Mouse (Mus musculus): ENCODE data around the gene Ugt1a6a.

The Ugt1a6a gene

DNA sequence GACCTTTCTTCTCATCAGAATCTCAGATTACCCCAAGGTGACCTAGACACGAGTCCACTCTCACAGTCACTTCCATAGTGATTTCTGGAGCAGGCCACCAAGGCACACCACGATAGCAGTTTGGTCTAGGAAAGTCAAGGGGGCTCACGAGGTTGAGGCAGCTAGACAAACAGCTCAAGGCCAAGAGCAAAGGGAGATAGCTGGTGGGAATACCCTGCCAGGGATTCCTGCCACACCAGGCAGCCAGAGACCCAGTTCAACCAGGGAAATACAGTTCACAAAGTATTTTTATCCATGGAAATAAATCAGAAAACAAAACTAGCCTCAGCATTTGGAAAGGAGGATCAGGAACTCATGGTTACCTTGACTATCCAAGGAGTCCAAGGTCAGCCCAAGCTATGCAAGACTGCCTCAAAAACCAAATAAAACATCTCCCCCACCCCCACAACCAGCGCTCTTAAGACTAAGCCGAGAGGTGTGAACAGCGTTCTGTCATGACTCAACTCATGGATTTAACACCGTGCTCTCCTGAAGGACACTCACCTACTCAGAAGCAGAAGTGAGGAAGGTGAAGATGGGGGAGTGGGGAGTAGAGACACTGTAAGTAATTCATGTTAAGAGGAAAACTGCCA, 129.7 kb downstream of the Ugt1a6a start:
- Histone ChIP-seq H3K36me3 (ENCODE audit: control insufficient read depth, insufficient read depth, low read length, poor library complexity, severe bottlenecking) (peaks cover 43% of the 10 kb centered on the region), H3K27me3 (ENCODE audit: control insufficient read depth, insufficient read depth, low read length, poor library complexity, severe bottlenecking) (no peaks in the 10 kb centered on the region)
- DNase-seq (ENCODE audit: low read depth, low spot score): no peak

DNA sequence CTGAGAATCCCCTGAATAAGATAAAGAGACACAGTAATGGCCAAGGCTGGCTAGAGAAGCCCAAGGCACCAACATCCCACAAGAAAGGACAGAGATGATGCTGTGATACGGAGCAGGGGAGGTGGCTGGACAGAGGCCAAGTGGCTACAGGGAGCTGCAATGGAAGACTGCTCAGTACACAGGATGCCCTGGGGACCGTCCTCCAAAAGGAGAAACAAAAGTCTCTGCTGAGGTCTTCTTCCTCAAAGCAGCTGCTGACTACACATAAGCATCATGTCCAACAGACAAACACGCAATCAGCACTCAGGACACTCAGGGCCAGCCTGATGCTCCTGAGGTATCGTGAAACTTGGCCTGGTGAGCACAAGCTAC, 130.2 kb downstream of the Ugt1a6a start:
- DNase-seq (ENCODE audit: low read depth, low spot score): no peak
- Histone ChIP-seq H3K36me3 (ENCODE audit: control insufficient read depth, insufficient read depth, low read length, poor library complexity, severe bottlenecking) (peaks cover 48% of the 10 kb centered on the region), H3K27me3 (ENCODE audit: control insufficient read depth, insufficient read depth, low read length, poor library complexity, severe bottlenecking) (no peaks in the 10 kb centered on the region)

DNA sequence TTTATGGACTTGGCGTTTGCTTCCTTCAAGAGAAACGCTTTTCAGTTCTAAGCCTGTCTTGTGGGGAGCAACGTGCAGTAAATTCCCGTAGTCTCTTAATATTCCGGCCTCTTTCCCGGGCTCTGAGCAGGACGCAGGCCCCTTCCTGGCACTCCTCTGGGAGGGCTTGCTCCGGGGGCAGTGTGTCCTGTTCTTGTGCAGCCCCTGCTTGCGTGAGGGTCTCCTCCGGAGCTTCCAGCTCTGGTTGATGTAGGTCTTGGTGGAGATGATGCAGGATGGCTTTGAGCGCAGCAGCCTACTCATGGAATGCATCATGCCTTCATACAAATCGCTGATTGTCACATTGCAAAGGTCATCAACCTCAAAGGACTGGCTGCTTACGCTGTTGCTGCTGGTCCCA, 131.5 kb downstream of the Ugt1a6a start:
- no peak for DNase-seq (ENCODE audit: low read depth, low spot score)
- Histone ChIP-seq H3K36me3 (ENCODE audit: control insufficient read depth, insufficient read depth, low read length, poor library complexity, severe bottlenecking) (peaks cover 49% of the 10 kb centered on the region), H3K27me3 (ENCODE audit: control insufficient read depth, insufficient read depth, low read length, poor library complexity, severe bottlenecking) (no peaks in the 10 kb centered on the region)

DNA sequence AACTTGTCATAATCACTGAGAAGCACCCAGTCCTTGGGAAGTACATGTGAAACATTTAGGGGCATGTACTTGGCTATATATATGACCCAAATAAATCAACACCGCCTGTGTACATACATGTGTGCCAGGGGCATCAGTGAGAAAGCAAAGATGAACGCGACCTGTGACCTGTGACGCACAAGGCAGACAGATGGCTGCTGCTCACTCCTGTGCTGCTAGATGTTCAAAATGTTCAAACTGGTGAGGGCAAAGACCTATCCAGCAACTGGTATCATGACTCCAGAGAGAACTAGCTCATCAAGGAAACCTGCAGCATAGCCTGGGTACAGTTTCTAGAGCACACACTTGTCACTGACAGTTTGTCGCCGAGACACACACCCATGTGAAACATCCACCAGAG, 132.9 kb downstream of the Ugt1a6a start:
- no peak for DNase-seq (ENCODE audit: low read depth, low spot score)
- H3K27me3 ChIP-seq (ENCODE audit: control insufficient read depth, insufficient read depth, low read length, poor library complexity, severe bottlenecking): no peaks in the 10 kb centered on the region
- H3K36me3 ChIP-seq (ENCODE audit: control insufficient read depth, insufficient read depth, low read length, poor library complexity, severe bottlenecking): peaks cover 49% of the 10 kb centered on the region

GRCm38 (mm10) chr1:88268070-88268469, 133.5 kb downstream of the Ugt1a6a start:
- DNase-seq (ENCODE audit: low read depth, low spot score): no peak
- H3K27me3 ChIP-seq (ENCODE audit: control insufficient read depth, insufficient read depth, low read length, poor library complexity, severe bottlenecking): no peaks in the 10 kb centered on the region
- H3K36me3 ChIP-seq (ENCODE audit: control insufficient read depth, insufficient read depth, low read length, poor library complexity, severe bottlenecking): peaks cover 49% of the 10 kb centered on the region
